Mouse (Mus musculus): ENCODE results near the gene Lsm4. TPM values are rescaled to one million over a fixed set of nuclear protein-coding genes. Genes with fewer than 3 reads are reported as not detected.

Lsm4 gene
- polyA plus RNA-seq, 1 experiment = 88.0 TPM

GRCm38 (mm10) chr8:70634066-70634465 is 39.0 kb upstream of the Lsm4 start:
- no peaks in the 10 kb centered on the region; the same call in 1 of the 2 replicates for H3K36me3 ChIP-seq (ENCODE audit: control insufficient read depth)
- H3K4me3 ChIP-seq (replicated peaks) = no peak overlapping the region
- H3K9me3 ChIP-seq (ENCODE audit: control insufficient read depth, low read length) = no peaks in the 10 kb centered on the region
- TF ChIP-seq GATA1 (IDR thresholded peaks at IDR 0.05; ENCODE audit: low read length) = no peak
- TF ChIP-seq TAL1 (IDR thresholded peaks at IDR 0.05; ENCODE audit: low read length) = no peak
- peaks cover 44% of the 10 kb centered on the region for H3K4me1 ChIP-seq (ENCODE audit: control insufficient read depth)
- peaks cover 20% of the 10 kb centered on the region for H3K27me3 ChIP-seq (ENCODE audit: control insufficient read depth)

- Histone ChIP-seq H3K27me3 (ENCODE audit: control insufficient read depth) (peaks cover 16% of the 10 kb centered on the region), H3K4me1 (ENCODE audit: control insufficient read depth) (peaks cover 30% of the 10 kb centered on the region), H3K36me3 (ENCODE audit: control insufficient read depth) (no peaks in the 10 kb centered on the region), H3K4me3 (replicated peaks) (no peak overlapping the region), H3K9me3 (ENCODE audit: control insufficient read depth, low read length) (no peaks in the 10 kb centered on the region)
- TF ChIP-seq GATA1 (IDR thresholded peaks at IDR 0.05; ENCODE audit: low read length) = no peak
- TF ChIP-seq TAL1 (IDR thresholded peaks at IDR 0.05; ENCODE audit: low read length) = no peak
Observed at GRCm38 (mm10) chr8:70635527-70635926, 37.5 kb upstream of the Lsm4 start.

- H3K9me3 ChIP-seq (ENCODE audit: control insufficient read depth, low read length) = no peaks in the 10 kb centered on the region
- peaks cover 4% of the 10 kb centered on the region for H3K27me3 ChIP-seq (ENCODE audit: control insufficient read depth)
- no peaks in the 10 kb centered on the region for H3K36me3 ChIP-seq (ENCODE audit: control insufficient read depth)
- TF ChIP-seq TAL1 (IDR thresholded peaks at IDR 0.05; ENCODE audit: low read length) (no peak), GATA1 (IDR thresholded peaks at IDR 0.05; ENCODE audit: low read length) (no peak)
- peaks cover 18% of the 10 kb centered on the region for H3K4me1 ChIP-seq (ENCODE audit: control insufficient read depth)
- no peak overlapping the region for H3K4me3 ChIP-seq (replicated peaks)
Observed at GRCm38 (mm10) chr8:70636838-70637237, 36.2 kb upstream of the Lsm4 start.

DNA sequence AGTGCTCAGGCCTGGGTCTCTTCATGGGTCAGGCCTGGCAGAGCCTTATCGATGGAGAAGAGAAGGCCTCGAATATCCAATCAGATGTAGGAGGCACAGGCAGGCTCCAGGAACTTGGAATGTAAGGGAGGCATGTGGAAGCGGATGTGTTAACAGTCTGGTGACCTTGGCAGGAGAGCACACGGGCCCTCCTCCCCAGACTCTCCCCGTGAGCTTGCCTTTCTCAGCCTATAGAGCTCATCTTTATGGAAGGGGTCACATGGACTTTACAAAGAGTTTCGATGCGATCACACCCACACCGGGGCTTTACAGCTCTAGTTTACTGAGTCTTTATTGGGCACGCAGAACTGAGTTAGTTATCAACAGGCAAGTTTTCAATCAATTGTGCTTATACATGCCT is 34.3 kb upstream of the Lsm4 start:
- no peak for TF ChIP-seq GATA1 (IDR thresholded peaks at IDR 0.05; ENCODE audit: low read length)
- no peak for TF ChIP-seq TAL1 (IDR thresholded peaks at IDR 0.05; ENCODE audit: low read length)
- Histone ChIP-seq H3K36me3 (ENCODE audit: control insufficient read depth) (no peaks in the 10 kb centered on the region), H3K4me1 (ENCODE audit: control insufficient read depth) (peaks cover 23% of the 10 kb centered on the region), H3K9me3 (ENCODE audit: control insufficient read depth, low read length) (no peaks in the 10 kb centered on the region), H3K27me3 (ENCODE audit: control insufficient read depth) (0 out of 2 replicates have a peak, but pooled peaks cover 2% of the 10 kb centered on the region), H3K4me3 (replicated peaks) (no peak overlapping the region)

- H3K27me3 ChIP-seq (ENCODE audit: control insufficient read depth) = 0 out of 2 replicates have a peak, but pooled peaks cover 2% of the 10 kb centered on the region
- H3K9me3 ChIP-seq (ENCODE audit: control insufficient read depth, low read length) = no peaks in the 10 kb centered on the region
- no peaks in the 10 kb centered on the region for H3K36me3 ChIP-seq (ENCODE audit: control insufficient read depth)
- no peak overlapping the region for H3K4me3 ChIP-seq (replicated peaks)
- no peak for TF ChIP-seq TAL1 (IDR thresholded peaks at IDR 0.05; ENCODE audit: low read length)
- no peak for TF ChIP-seq GATA1 (IDR thresholded peaks at IDR 0.05; ENCODE audit: low read length)
- H3K4me1 ChIP-seq (ENCODE audit: control insufficient read depth) = peaks cover 22% of the 10 kb centered on the region
Observed at GRCm38 (mm10) chr8:70643019-70643418, 30.0 kb upstream of the Lsm4 start.

DNA sequence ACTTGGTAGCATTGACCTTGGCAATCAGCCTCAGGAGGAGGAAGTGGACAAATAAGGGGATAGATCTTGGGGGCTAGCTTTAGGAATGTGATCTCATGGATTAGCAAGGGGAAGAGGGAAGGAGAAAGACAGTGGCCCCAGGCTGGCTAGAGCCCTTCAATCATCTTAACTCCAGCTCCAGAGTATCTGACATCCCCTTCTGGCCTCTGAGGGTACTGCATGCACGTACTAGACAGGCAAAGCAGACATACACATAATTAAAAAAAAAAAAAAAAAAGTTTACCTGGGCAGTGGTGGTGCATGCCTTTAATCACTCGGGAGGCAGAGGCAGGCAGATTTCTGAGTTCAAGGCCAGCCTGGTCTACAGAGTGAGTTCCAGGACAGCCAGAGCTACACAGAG is 29.0 kb upstream of the Lsm4 start:
- TF ChIP-seq GATA1 (IDR thresholded peaks at IDR 0.05; ENCODE audit: low read length) (no peak), TAL1 (IDR thresholded peaks at IDR 0.05; ENCODE audit: low read length) (no peak)
- H3K4me1 ChIP-seq (ENCODE audit: control insufficient read depth) = peaks cover 29% of the 10 kb centered on the region
- 0 out of 2 replicates have a peak, but pooled peaks cover 2% of the 10 kb centered on the region for H3K27me3 ChIP-seq (ENCODE audit: control insufficient read depth)
- peaks cover 4% of the 10 kb centered on the region for H3K36me3 ChIP-seq (ENCODE audit: control insufficient read depth)
- no peak overlapping the region for H3K4me3 ChIP-seq (replicated peaks)
- no peaks in the 10 kb centered on the region for H3K9me3 ChIP-seq (ENCODE audit: control insufficient read depth, low read length)

DNA sequence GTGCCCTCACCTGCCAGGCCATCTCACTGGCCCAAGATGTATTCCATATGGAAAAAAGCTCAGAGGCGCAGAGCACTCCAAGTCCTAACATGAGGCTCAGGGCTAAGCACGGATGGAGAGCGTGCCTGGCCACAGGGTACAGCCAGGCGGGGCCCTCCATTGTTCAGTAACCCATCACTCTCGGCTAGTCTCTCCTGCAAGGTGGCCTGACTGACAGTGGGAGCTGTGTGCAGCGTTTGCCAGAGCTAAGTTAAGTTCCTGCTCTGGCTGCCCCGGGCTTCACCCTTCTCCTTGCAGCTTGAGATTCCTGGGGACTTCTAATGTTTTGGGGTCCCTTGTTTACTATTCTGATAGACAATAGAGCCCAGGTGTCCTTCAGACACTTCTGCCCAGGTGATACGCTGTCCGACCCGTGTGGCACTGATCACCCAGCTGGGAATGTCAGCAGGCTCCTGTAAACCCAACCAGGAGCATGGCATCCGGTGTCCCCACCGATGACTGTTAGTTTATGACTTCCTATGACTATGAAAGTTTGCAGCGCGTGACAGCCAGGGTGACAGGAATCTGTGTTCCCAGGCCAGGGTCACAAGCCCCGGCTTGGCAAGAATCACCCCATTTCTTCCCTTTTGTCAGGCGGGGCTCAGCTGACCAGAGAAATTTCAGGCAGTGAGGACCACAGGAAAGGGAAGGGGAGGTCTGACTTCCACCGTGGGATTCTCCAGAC is 27.4 kb upstream of the Lsm4 start:
- peaks cover 36% of the 10 kb centered on the region for H3K4me1 ChIP-seq (ENCODE audit: control insufficient read depth)
- H3K9me3 ChIP-seq (ENCODE audit: control insufficient read depth, low read length) = no peaks in the 10 kb centered on the region
- peaks cover 19% of the 10 kb centered on the region for H3K36me3 ChIP-seq (ENCODE audit: control insufficient read depth)
- TF ChIP-seq GATA1 (IDR thresholded peaks at IDR 0.05; ENCODE audit: low read length) = no peak
- no peak for TF ChIP-seq TAL1 (IDR thresholded peaks at IDR 0.05; ENCODE audit: low read length)
- H3K27me3 ChIP-seq (ENCODE audit: control insufficient read depth) = 0 out of 2 replicates have a peak, but pooled peaks cover 2% of the 10 kb centered on the region
- no peak overlapping the region for H3K4me3 ChIP-seq (replicated peaks)

GRCm38 (mm10) chr8:70646369-70646768 is 26.7 kb upstream of the Lsm4 start:
- no peaks in the 10 kb centered on the region for H3K9me3 ChIP-seq (ENCODE audit: control insufficient read depth, low read length)
- 0 out of 2 replicates have a peak, but pooled peaks cover 2% of the 10 kb centered on the region for H3K27me3 ChIP-seq (ENCODE audit: control insufficient read depth)
- H3K4me3 ChIP-seq (replicated peaks) = no peak overlapping the region
- peaks cover 26% of the 10 kb centered on the region for H3K36me3 ChIP-seq (ENCODE audit: control insufficient read depth)
- TF ChIP-seq TAL1 (IDR thresholded peaks at IDR 0.05; ENCODE audit: low read length) (no peak), GATA1 (IDR thresholded peaks at IDR 0.05; ENCODE audit: low read length) (no peak)
- H3K4me1 ChIP-seq (ENCODE audit: control insufficient read depth) = peaks cover 36% of the 10 kb centered on the region

DNA sequence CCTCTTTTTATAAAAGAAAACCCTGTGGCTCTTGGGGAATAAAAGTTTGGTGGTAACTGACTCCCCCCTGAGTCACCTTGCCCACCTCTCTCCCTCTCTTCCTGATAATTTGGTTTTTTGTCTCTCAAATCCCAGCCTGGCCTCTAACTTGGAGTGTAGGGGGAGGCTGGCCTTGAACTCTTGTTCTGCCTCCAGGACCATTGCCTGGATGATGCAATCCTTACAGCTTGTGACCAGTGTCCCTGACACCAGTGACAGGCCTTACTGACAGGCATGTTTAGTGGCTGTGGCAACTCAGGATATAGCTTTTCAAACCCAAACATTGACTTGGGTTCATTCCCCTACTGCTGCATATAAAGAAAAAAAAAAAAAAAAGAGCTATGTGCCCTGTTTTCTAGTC is 26.3 kb upstream of the Lsm4 start:
- H3K9me3 ChIP-seq (ENCODE audit: control insufficient read depth, low read length) = no peaks in the 10 kb centered on the region
- H3K36me3 ChIP-seq (ENCODE audit: control insufficient read depth) = peaks cover 29% of the 10 kb centered on the region
- H3K4me1 ChIP-seq (ENCODE audit: control insufficient read depth) = peaks cover 36% of the 10 kb centered on the region
- H3K27me3 ChIP-seq (ENCODE audit: control insufficient read depth) = 0 out of 2 replicates have a peak, but pooled peaks cover 2% of the 10 kb centered on the region
- no peak overlapping the region for H3K4me3 ChIP-seq (replicated peaks)
- no peak for TF ChIP-seq GATA1 (IDR thresholded peaks at IDR 0.05; ENCODE audit: low read length)
- no peak for TF ChIP-seq TAL1 (IDR thresholded peaks at IDR 0.05; ENCODE audit: low read length)
